Mouse (Mus musculus) stomach, postnatal 0 days (tissue): ENCODE measurements around the gene Gm973.

Experiments
- CTCF ChIP-seq: IDR thresholded peaks from 2 replicates; pipeline ENCODE4 v1.5.1; 2016; ENCODE audit warnings: antibody characterized with exemption, low read depth, mild to moderate bottlenecking, moderate library complexity
- EP300 ChIP-seq: optimal IDR thresholded peaks from 2 replicates; pipeline ENCODE3; 2016; ENCODE audit warnings: antibody characterized with exemption

GRCm38 (mm10) chr1:59615021-59615420, 99.0 kb downstream of the Gm973 start:
- no peak for TF ChIP-seq CTCF
- no peak for TF ChIP-seq EP300
